Mouse (Mus musculus) intestine, embryonic 15.5 days (tissue): ENCODE results near the gene Prkca. TPM values are rescaled to one million over a fixed set of nuclear protein-coding genes. Genes with fewer than 3 reads are reported as not detected.

Experiments used
- ATAC-seq: fragments of 200-750 bp; cut with Nextera tagmentation; 2 replicates; pipeline ENCODE4 v1.8.0; 2017; ENCODE audit warnings: moderate TSS enrichment, moderate library complexity
- H3K27ac ChIP-seq: fragments of 300-500 bp; sonication (generic); 2 replicates; pipeline ENCODE4 v1.5.1; 2015; ENCODE audit warnings: mild to moderate bottlenecking, inconsistent platforms
- H3K27me3 ChIP-seq: fragments of 300-500 bp; sonication (generic); replicated peaks from 2 replicates; pipeline ENCODE4 v1.6.1; 2015; ENCODE audit warnings: inconsistent platforms
- H3K36me3 ChIP-seq: fragments of 300-500 bp; sonication (generic); 2 replicates; pipeline ENCODE4 v1.6.1; 2015; ENCODE audit warnings: inconsistent platforms
- H3K4me1 ChIP-seq: fragments of 300-500 bp; sonication (generic); replicated peaks from 2 replicates; pipeline ENCODE4 v1.6.1; 2015; ENCODE audit warnings: inconsistent platforms
- H3K4me2 ChIP-seq: fragments of 300-500 bp; sonication (generic); replicated peaks from 2 replicates; pipeline ENCODE4 v1.6.1; 2015; ENCODE audit warnings: mild to moderate bottlenecking, inconsistent platforms
- H3K4me3 ChIP-seq: fragments of 300-500 bp; sonication (generic); replicated peaks from 2 replicates; pipeline ENCODE4 v1.5.1; 2015; ENCODE audit warnings: inconsistent platforms
- H3K9ac ChIP-seq: fragments of 300-500 bp; sonication (generic); 2 replicates; pipeline ENCODE4 v1.6.1; 2015; ENCODE audit warnings: inconsistent platforms
- H3K9me3 ChIP-seq: fragments of 300-500 bp; sonication (generic); 2 replicates; pipeline ENCODE4 v1.6.1; 2016; ENCODE audit warnings: inconsistent platforms
- WGBS: fragments of 180-500 bp; shearing (Covaris S2); methylation state at CpG from one replicate; pipeline ENCODE4 v1.1.7; 2015; 5-methylcytosine and 5-hydroxymethylcytosine counted together
- polyA plus RNA-seq: library from polyadenylated mRNA; unstranded; fragments of >200 nt; fragmentation: Nextera tagmentation; extraction: Ambion mirVana; gene quantifications from 2 replicates; pipeline ENCODE4 v1.2.1, GENCODE M21; 2015

Prkca gene
- polyA plus RNA-seq, 1 experiment from 2014 or later: 22.0 TPM

DNA sequence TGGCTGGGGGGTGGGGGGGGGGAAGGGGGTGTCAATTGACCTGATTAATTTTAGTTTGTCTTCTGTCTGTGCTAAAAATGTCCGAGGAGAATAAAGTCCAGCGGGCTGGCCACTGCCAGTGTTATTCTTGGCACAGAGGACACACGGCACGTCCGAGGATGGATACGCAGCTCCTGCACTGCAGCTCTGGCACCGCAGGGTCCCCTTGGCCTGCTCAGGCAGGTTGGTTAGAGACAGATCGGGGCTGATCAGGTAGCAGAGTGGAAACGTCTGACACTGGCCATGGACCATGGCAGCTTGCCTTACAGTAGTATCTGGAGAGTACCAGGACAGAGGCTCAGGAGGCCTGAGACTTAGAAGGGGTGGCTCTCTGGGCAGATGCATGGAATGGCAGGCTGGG lies 393.5 kb downstream of the Prkca start:
- H3K27me3 ChIP-seq: no peaks in the 10 kb centered on the region

DNA sequence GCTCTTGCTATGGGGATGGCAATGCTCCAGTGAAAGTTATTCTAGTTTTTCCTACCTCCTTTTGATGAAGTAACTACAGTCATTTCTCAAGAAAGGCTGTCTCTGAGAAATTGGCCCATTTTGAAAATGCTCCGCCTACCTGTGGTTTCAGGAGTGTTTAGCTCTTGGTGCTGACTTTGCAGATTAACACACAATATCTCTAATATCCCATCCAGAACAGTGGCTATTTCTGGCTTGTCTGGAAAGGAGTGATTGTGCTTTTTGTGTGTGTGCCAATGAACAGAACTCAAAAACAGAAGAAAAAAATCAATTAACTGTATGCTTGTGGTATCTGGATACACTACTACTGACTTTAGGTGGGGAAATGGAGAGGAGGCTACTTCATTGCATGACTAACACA lies 395.8 kb downstream of the Prkca start:
- H3K9me3 ChIP-seq: no peaks in the 10 kb centered on the region
- no peak overlapping the region for H3K4me2 ChIP-seq
- H3K27ac ChIP-seq: no peak overlapping the region
- H3K36me3 ChIP-seq: peaks cover 16% of the 10 kb centered on the region
- no peaks in the 10 kb centered on the region for H3K27me3 ChIP-seq
- no peak for ATAC-seq
- 95% methylated on average over 1 of the region's 1 CpGs for WGBS
- H3K4me1 ChIP-seq: no peaks in the 10 kb centered on the region
- no peak overlapping the region for H3K9ac ChIP-seq
- H3K4me3 ChIP-seq: no peak overlapping the region

More for the DNA sequence above, 393.5 kb downstream of the Prkca start:
- no peaks in the 10 kb centered on the region for H3K4me1 ChIP-seq
- no peak for ATAC-seq
- H3K36me3 ChIP-seq: peaks cover 9% of the 10 kb centered on the region
- H3K9me3 ChIP-seq: no peaks in the 10 kb centered on the region
- no peak overlapping the region for H3K4me3 ChIP-seq
- no peak overlapping the region for H3K27ac ChIP-seq
- WGBS: 77% methylated on average over 9 of the region's 9 CpGs
- H3K9ac ChIP-seq: no peak overlapping the region
- no peak overlapping the region for H3K4me2 ChIP-seq

DNA sequence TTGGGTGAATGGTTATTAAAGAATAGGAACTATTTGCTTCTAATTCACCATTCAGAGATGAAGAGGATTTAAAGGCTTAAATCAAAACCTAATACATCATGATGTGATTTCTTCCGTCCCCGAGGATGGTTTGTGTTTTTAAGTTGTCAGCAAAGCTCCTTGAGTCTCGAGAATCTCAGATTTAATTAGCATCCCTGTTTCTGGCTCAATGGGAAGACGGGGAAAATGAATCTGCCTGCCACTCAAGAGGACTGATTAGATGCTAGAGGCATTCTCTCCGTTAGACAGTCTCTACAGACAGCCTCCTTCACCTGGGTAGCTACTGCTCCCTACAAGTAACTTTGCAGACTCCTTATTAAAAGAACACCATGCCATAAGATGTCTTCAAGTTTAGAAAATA lies 396.9 kb downstream of the Prkca start:
- Histone ChIP-seq H3K4me3 (no peak overlapping the region), H3K27me3 (no peaks in the 10 kb centered on the region), H3K4me2 (no peak overlapping the region), H3K9me3 (no peaks in the 10 kb centered on the region), H3K36me3 (peaks cover 16% of the 10 kb centered on the region), H3K27ac (no peak overlapping the region), H3K9ac (no peak overlapping the region), H3K4me1 (no peaks in the 10 kb centered on the region)
- no peak for ATAC-seq
- 67% methylated on average over 5 of the region's 5 CpGs for WGBS

DNA sequence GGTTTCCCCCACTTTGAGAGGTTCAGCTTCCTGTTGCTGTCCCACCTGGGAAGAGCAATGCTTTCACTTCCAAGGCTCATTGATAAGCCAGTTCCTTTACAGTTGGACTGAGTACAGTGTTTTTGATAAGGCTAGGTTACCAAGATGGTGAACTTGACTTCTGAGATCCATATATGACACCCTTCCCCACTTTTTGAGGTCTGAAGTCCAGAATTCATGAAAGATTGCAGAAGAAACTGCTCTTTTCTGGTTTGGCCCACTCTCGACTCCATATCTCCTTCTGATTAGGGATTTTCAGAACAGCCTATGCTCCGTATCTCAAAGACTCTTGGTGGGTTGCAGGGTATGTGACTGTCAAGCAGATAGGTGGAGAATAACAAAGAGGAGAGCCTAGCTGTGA lies 406.8 kb downstream of the Prkca start:
- peaks cover 12% of the 10 kb centered on the region for H3K36me3 ChIP-seq
- H3K4me2 ChIP-seq: no peak overlapping the region
- ATAC-seq: no peak
- H3K27ac ChIP-seq: no peak overlapping the region
- no peaks in the 10 kb centered on the region for H3K4me1 ChIP-seq
- H3K9ac ChIP-seq: no peak overlapping the region
- no peaks in the 10 kb centered on the region for H3K9me3 ChIP-seq
- WGBS: 94% methylated on average over 2 of the region's 2 CpGs
- H3K27me3 ChIP-seq: no peaks in the 10 kb centered on the region
- no peak overlapping the region for H3K4me3 ChIP-seq

DNA sequence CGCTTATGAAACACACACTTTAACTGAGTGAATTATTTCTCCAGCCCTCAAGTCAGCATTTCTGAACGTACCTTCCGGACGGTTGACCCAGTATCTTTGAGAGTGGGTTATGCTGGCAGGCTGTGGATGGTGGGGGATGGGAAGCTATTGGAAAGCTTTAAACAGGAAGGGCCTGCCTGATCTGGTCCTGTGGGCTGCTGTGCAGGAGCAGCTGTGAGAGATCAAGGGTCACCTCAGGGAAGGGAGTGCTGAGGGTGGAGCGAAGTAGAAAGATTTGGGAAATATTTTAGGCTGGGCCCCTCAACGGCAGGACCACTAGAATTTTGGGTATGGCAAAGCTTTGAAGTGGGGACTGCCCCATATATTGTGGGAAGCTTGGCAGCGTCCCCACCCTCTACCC lies 412.0 kb downstream of the Prkca start:
- Histone ChIP-seq H3K27ac (no peak overlapping the region), H3K4me2 (no peak overlapping the region), H3K9me3 (no peaks in the 10 kb centered on the region), H3K4me1 (no peaks in the 10 kb centered on the region), H3K9ac (no peak overlapping the region), H3K27me3 (no peaks in the 10 kb centered on the region), H3K36me3 (no peaks in the 10 kb centered on the region), H3K4me3 (no peak overlapping the region)
- ATAC-seq: no peak
- WGBS: 45% methylated on average over 7 of the region's 7 CpGs

DNA sequence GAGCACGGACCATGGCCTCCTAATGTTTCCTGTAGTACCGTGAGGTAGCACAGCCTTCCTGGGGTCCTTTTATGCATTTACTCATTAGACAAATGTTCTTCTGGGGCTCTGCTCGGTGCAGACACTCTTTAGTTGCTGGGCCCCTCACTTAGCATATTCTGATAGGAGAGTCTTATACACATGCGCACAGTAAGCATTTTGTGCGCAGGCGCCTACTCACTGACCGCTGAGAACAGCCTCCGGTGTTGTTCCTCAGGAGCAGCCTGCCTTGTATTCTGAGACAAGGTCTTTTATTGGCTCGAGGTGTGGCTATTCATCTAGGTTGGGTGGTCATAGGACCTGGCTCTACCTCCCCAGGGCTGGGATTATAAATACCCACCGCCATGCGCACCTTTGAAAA lies 412.4 kb downstream of the Prkca start:
- Histone ChIP-seq H3K4me1 (no peaks in the 10 kb centered on the region), H3K9me3 (no peaks in the 10 kb centered on the region), H3K27ac (no peak overlapping the region), H3K9ac (no peak overlapping the region), H3K36me3 (no peaks in the 10 kb centered on the region), H3K4me3 (no peak overlapping the region), H3K4me2 (no peak overlapping the region), H3K27me3 (no peaks in the 10 kb centered on the region)
- WGBS: 85% methylated on average over 11 of the region's 11 CpGs
- ATAC-seq: no peak

DNA sequence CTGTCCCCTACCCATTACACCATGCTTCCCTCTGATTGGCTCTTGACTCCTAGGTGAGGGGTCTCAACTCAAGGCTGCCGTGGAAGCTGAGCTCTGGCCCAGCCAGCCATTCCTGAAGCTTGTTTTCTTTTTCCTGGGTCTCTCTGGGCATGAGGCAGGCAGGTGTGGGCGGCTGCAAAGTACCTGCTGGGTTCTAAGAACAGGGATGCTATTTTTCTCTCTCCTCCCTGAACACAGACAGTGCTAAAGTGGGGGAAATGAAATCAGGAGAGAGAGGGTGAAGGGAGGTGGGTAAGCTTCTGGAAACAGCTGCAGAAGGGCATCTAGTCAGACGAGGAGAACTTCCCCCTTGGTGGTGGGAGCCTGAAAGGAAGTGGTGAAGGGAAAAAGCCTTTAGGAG lies 414.0 kb downstream of the Prkca start:
- no peaks in the 10 kb centered on the region for H3K9me3 ChIP-seq
- H3K4me1 ChIP-seq: no peaks in the 10 kb centered on the region
- H3K27ac ChIP-seq: no peak overlapping the region
- no peak overlapping the region for H3K4me2 ChIP-seq
- ATAC-seq: no peak
- no peaks in the 10 kb centered on the region for H3K27me3 ChIP-seq
- H3K36me3 ChIP-seq: no peaks in the 10 kb centered on the region
- H3K4me3 ChIP-seq: no peak overlapping the region
- no peak overlapping the region for H3K9ac ChIP-seq
- 48% methylated on average over 3 of the region's 3 CpGs for WGBS

DNA sequence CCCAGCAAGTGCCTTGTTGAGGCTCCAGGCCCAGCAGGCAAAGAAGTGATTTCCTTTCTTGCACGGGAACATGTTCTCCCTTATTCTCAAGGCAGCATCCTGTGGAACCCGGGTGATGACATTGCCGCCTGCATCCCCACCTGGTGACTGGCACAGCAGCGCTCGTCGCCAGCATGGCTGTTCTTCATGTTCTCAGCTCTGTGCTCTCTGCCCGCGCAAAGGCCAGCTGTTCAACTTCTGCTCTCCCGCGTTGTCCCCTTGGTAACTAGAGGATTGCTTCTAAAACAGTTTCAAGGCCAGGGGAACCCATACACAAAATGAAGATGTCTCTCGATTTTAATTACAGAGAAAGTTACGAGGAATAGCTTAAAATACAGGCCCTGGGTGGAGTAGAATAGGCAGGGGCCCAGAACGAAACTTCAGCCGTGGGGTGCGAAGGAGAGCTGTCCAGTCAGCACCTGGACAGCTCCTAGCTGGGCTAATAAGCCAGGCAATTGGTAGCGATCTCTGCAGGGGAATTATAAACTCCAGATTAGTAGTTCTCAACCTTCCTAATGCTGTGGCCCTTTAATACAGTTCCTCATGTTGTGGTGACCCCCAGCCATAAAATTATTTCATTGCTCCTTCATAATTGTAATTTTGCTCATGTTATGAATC lies 423.7 kb downstream of the Prkca start:
- peaks cover 2% of the 10 kb centered on the region; the same call in 1 of the 2 replicates for H3K4me1 ChIP-seq
- ATAC-seq: no peak
- no peak overlapping the region for H3K4me3 ChIP-seq
- 44% methylated on average over 16 of the region's 16 CpGs for WGBS
- no peak overlapping the region for H3K9ac ChIP-seq
- no peaks in the 10 kb centered on the region for H3K9me3 ChIP-seq
- H3K36me3 ChIP-seq: no peaks in the 10 kb centered on the region
- no peak overlapping the region for H3K4me2 ChIP-seq
- H3K27ac ChIP-seq: no peak overlapping the region
- 0 out of 2 replicates have a peak, but pooled peaks cover 3% of the 10 kb centered on the region for H3K27me3 ChIP-seq

DNA sequence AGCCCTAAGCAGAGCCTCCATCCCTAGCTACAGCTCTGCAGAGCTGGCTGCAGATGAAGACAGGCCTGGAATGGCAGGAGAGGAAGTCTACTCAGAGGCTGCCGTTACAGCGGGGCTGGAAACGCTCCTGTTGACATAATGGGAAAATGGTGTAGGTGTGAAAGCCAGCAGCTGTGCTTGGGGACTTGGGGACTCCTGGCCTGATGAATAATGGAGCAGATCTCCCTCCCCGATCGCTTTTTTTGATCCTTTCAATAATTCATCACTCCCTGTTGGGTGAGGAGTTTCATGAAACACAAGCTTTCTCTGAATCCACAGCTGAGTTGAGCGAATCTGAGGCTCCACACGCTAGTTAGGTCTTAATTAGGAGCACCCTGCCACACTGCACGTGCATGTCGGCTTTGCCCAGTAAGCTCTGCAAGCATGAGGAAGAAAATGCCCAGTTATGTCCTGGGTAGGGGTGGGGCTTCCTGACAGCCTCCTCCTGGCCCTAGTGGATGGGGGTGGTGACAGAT lies 425.9 kb downstream of the Prkca start:
- H3K4me1 ChIP-seq: peaks cover 6% of the 10 kb centered on the region; the same call in 1 of the 2 replicates
- H3K27ac ChIP-seq: no peak overlapping the region
- no peak overlapping the region for H3K9ac ChIP-seq
- H3K4me3 ChIP-seq: no peak overlapping the region
- peaks cover 17% of the 10 kb centered on the region for H3K27me3 ChIP-seq
- no peaks in the 10 kb centered on the region for H3K9me3 ChIP-seq
- H3K4me2 ChIP-seq: no peak overlapping the region
- no peak for ATAC-seq
- no peaks in the 10 kb centered on the region for H3K36me3 ChIP-seq
- 58% methylated on average over 9 of the region's 9 CpGs for WGBS

DNA sequence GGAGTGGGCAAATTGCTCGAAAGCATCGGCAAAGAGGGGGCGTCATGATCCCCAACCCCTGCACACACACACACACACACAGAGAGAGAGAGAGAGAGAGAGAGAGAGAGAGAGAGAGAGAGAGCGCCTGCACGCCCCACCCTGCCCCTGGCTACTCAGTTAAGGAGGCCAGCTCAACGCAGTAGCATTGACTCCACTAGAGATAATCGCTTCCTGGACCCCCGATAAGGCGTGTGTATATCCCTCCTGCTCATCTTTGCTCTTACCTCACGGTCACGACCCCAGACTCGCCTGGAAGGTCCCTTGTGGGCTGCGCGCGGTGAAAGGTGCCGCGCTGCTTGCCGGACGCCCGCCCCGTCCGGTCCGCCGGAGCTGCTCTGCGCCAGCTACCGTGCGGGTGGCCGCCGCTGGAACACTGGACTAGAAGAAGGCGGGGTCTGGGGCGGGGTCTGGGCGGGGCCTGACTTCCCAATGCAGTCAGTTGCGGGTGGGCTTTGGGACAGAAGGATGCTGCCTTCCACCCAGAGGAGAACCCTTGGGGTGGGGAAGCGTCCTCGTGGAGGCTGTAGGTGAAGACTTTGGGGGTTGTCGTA lies 429.0 kb downstream of the Prkca start, which contains the start of gene Cacng5:
TSS of gene Cacng5 (minus strand) at position 422 of the 593 bp plus-strand sequence.
- 6% methylated on average over 36 of the region's 36 CpGs for WGBS
- H3K9me3 ChIP-seq: no peaks in the 10 kb centered on the region
- H3K4me3 ChIP-seq: peak within 1 kb of the TSS; percentile 23
- peaks cover 17% of the 10 kb centered on the region for H3K27me3 ChIP-seq
- peak within 1 kb of the TSS; percentile 61 for H3K4me2 ChIP-seq
- ATAC-seq: peak; percentile 55
- H3K36me3 ChIP-seq: no peaks in the 10 kb centered on the region
- H3K4me1 ChIP-seq: peaks cover 6% of the 10 kb centered on the region; the same call in 1 of the 2 replicates
- H3K27ac ChIP-seq: no peak within 1 kb of the TSS
- no peak within 1 kb of the TSS for H3K9ac ChIP-seq

DNA sequence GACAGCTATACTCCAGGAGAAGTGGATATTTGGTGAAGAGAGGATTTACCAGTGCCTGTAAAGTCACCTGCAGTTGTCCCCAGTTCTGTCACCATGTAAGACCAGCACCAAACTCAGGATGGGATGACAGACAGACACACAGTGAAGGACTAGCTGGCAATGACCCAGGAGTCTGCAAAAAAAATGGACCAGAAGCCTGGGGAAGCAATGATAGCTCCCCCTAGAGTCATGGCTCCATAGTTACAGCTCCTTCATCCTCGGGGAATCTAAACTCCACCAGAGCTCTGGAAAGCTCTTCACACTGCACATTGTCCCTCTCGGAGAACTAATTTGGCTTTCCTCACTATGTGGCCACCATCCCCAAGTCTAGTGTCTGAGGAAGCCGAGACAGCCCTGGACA lies 430.4 kb downstream of the Prkca start:
- Histone ChIP-seq H3K4me1 (peaks cover 6% of the 10 kb centered on the region; the same call in 1 of the 2 replicates), H3K4me3 (no peak overlapping the region), H3K4me2 (no peak overlapping the region), H3K27ac (no peak overlapping the region), H3K36me3 (no peaks in the 10 kb centered on the region), H3K9ac (no peak overlapping the region), H3K27me3 (peaks cover 17% of the 10 kb centered on the region), H3K9me3 (no peaks in the 10 kb centered on the region)
- WGBS: 52% methylated on average over 3 of the region's 3 CpGs
- no peak for ATAC-seq

DNA sequence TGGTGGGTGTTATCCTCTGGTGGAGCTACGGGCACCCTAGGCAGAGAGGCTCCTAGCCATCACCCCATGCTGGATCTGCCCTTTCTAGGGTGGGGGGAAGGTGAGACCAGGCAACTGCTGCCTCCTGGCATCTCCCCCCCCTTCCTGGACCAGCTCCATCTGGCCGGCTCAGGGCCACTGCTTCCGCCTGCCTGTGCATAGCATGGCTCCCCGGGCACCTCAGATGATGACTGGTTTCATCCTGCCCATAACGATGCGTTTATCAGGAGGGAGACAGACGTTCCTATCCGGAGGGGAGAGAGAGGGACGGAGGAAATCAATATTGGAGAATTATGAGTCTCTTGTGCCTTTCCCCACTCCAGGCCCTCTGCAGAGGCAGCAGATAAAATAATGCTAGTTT lies 438.4 kb downstream of the Prkca start:
- ATAC-seq: no peak
- no peak overlapping the region for H3K4me3 ChIP-seq
- no peaks in the 10 kb centered on the region for H3K9me3 ChIP-seq
- no peak overlapping the region for H3K9ac ChIP-seq
- no peak overlapping the region for H3K4me2 ChIP-seq
- H3K27me3 ChIP-seq: no peaks in the 10 kb centered on the region
- WGBS: 57% methylated on average over 9 of the region's 9 CpGs
- no peaks in the 10 kb centered on the region for H3K36me3 ChIP-seq
- no peaks in the 10 kb centered on the region for H3K4me1 ChIP-seq
- no peak overlapping the region for H3K27ac ChIP-seq
